Mouse (Mus musculus) spleen, adult 2 months (tissue): ENCODE results near the gene Snx9.

Source experiments
- CTCF ChIP-seq: fragments of 200-500 bp; IDR thresholded peaks from 2 replicates; pipeline ENCODE4 v1.5.1; 2011; ENCODE audit warnings: mild to moderate bottlenecking, inconsistent platforms; ENCODE audit not compliant: insufficient read depth, insufficient read length, insufficient replicate concordance; ENCODE audit errors: extremely low read depth
- POLR2A ChIP-seq: fragments of 200-500 bp; IDR thresholded peaks from 2 replicates; pipeline ENCODE4 v1.6.1; 2011; ENCODE audit warnings: low read depth, low read length, inconsistent platforms

- TF ChIP-seq CTCF (no peak), POLR2A (no peak)
Measured at GRCm38 (mm10) chr17:5874565-5874964, 33.4 kb downstream of the Snx9 start.
